Mouse (Mus musculus): ENCODE data around the gene Tamm41. TPM values are rescaled to one million over a fixed set of nuclear protein-coding genes. Genes with fewer than 3 reads are reported as not detected.

Gene Tamm41
- polyA plus RNA-seq, 1 experiment from 2014 or later, result 41.9 TPM

DNA sequence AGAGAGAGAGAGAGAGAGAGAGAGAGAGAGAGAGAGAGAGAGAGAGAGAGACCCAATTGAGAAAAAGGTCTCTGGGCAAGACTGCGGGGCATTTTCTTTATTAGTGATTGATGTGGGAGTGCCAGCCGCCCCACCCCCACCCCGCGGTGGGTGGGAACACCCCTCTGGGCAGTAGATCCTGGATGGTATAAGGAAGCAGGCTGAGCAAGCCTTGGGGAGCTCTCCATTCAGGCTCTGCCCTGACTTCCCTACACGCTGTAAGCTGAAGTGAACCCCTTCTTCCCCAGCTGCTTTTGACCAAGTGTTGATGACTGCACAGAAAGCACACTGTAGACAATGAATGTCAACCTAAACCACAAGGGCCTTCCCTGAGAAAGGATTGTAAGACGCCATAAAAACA, 67.3 kb downstream of the Tamm41 start:
- H3K9ac ChIP-seq, result no peak overlapping the region
- peaks cover 66% of the 10 kb centered on the region for H3K27me3 ChIP-seq
- H3K9me3 ChIP-seq (replicated peaks), result no peaks in the 10 kb centered on the region
- 23% methylated on average over 6 of the region's 6 CpGs for WGBS (ENCODE audit: insufficient replicate concordance)
- no peak overlapping the region for H3K27ac ChIP-seq
- H3K36me3 ChIP-seq, result no peaks in the 10 kb centered on the region
- no peak for ATAC-seq (ENCODE audit: low read depth)
- H3K4me1 ChIP-seq (replicated peaks), result peaks cover 16% of the 10 kb centered on the region
- H3K4me3 ChIP-seq (replicated peaks), result no peak overlapping the region
- H3K4me2 ChIP-seq, result no peak overlapping the region
- no peak for DNase-seq

DNA sequence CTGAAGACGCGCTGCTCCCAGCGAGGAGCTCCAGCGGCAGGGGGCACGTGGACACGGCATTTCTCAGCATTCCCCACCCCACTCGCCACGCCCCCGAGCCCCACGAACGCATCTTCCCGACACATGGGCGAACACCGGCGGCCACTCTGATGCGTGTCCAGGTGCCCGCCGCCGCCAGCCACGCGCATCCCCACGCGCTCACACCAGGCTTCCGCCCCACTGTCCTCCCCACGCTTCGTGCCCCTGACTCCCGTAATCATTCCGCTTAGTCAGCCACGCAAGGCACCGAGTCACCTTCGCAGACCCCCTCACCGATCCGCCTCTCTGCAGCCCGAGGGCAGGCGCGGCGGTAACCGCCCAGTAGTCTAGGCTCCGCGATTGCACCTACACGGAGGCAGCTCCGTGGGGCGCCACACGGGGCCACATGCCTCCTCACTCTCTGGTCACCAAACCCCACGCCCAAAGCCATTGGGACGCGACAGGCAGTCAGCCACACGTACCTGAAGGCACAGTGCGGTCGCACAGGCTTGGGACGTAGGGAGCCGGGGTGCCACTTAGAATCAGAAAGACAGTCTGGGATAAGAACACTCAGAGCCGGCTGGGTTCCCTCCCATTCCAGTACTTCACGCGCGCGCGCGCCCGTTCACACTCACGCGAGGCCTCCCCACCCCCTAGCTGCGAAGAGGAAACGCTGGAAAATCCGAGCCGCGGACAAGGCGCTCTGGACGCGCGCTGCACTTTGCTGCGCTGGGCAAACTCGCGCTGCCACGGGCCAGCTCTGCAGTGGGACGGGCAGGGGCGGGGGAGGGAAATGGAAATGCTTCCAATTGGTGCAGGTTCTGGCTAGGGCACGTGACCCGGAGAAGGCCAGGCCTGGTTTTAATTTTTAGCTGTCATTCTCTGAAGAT, 68.2 kb downstream of the Tamm41 start, which contains the start of gene Vgll4:
Gene Vgll4, minus strand, starts transcription at position 782 of the 908 bp plus-strand sequence.
- H3K9me3 ChIP-seq (replicated peaks), result no peaks in the 10 kb centered on the region
- peaks cover 72% of the 10 kb centered on the region for H3K27me3 ChIP-seq
- peak within 1 kb of the TSS; percentile 62 for H3K4me3 ChIP-seq (replicated peaks)
- H3K36me3 ChIP-seq, result no peaks in the 10 kb centered on the region
- H3K9ac ChIP-seq, result no peak within 1 kb of the TSS
- WGBS (ENCODE audit: insufficient replicate concordance), result under 1% methylated on average over 79 of the region's 79 CpGs
- peak within 1 kb of the TSS; percentile 89 for H3K4me2 ChIP-seq
- peak; percentile 52; the same call in 1 of the 2 replicates for ATAC-seq (ENCODE audit: low read depth)
- H3K4me1 ChIP-seq (replicated peaks), result peaks cover 16% of the 10 kb centered on the region
- no peak within 1 kb of the TSS for H3K27ac ChIP-seq
- no peak for DNase-seq

DNA sequence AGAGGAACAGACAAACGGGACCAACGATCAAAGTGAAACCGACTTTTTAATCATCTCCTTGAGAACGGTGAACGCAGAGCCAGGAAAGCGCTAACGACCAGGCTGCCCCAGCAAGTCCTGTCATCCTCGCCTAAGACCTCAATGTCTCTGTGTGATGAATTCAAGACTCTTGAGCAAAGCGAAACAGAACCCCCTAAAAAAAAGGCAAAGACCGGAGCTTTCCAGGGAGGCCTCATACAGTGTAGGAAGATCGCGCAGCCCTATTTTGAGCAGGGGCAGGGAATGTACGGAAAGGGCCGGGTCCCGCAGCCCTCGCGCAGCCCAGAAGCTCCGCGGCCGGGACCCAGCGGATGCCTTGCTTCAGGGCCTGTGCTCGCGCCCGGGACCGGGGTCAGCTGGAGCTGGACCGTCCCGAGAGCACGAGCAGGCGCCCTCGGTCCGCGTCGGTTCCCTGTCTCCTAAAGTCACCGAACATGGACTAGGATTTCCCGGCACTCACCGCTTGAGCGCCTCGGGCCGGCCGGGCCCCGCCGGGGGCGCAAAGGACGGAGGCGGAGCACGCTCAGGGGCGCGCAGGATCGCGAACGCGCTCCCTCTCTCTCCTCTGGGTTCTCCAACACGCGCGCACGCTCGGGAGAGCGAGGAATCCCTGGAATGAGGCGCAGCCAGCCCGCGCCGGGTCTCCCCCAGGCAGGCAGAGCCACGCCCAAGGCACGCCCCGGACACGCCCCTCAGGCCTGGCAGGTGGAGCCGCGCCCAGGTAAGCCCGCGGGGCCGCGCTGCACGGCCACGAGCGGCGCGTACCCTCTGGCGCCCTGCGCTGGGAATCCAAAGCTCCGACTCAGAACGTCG, 69.1 kb downstream of the Tamm41 start:
- ATAC-seq (ENCODE audit: low read depth), result peak; percentile 45; the same call in 1 of the 2 replicates
- Histone ChIP-seq H3K9me3 (replicated peaks) (no peaks in the 10 kb centered on the region), H3K4me2 (peak overlapping the region; percentile 89), H3K27me3 (peaks cover 75% of the 10 kb centered on the region), H3K9ac (peak overlapping the region; percentile 14; the same call in 1 of the 2 replicates), H3K27ac (no peak overlapping the region), H3K4me3 (replicated peaks) (peak overlapping the region; percentile 62), H3K4me1 (replicated peaks) (peaks cover 16% of the 10 kb centered on the region), H3K36me3 (no peaks in the 10 kb centered on the region)
- no peak for DNase-seq
- under 1% methylated on average over 82 of the region's 82 CpGs for WGBS (ENCODE audit: insufficient replicate concordance)

DNA sequence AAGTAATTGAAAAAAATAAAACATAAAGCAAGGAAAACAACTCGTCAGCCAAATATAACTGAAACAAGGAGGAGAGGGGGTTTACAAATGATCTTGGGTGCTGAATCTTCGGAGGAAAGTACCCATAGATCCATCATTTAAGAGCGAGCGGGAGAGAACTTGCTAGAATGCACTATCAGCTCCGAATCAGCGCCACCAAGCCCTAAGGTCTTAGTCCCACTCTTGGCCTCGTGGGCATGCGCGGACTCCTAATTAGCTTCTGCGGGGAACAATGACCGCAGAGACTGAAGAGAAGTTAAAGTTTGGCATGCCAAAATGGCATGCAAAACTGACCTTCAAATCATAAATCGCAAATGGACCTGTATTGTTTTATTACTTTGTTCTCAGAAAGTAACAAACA, 70.1 kb downstream of the Tamm41 start:
- DNase-seq (no peak), ATAC-seq (ENCODE audit: low read depth) (no peak)
- no peaks in the 10 kb centered on the region for H3K9me3 ChIP-seq (replicated peaks)
- H3K4me1 ChIP-seq (replicated peaks), result peaks cover 16% of the 10 kb centered on the region
- no peaks in the 10 kb centered on the region for H3K36me3 ChIP-seq
- H3K27ac ChIP-seq, result no peak overlapping the region
- peaks cover 78% of the 10 kb centered on the region for H3K27me3 ChIP-seq
- whole genome bisulfite sequencing (ENCODE audit: insufficient replicate concordance), result 46% methylated on average over 12 of the region's 12 CpGs
- peak overlapping the region; percentile 10; the same call in 1 of the 2 replicates for H3K4me2 ChIP-seq
- no peak overlapping the region for H3K9ac ChIP-seq
- H3K4me3 ChIP-seq (replicated peaks), result no peak overlapping the region

DNA sequence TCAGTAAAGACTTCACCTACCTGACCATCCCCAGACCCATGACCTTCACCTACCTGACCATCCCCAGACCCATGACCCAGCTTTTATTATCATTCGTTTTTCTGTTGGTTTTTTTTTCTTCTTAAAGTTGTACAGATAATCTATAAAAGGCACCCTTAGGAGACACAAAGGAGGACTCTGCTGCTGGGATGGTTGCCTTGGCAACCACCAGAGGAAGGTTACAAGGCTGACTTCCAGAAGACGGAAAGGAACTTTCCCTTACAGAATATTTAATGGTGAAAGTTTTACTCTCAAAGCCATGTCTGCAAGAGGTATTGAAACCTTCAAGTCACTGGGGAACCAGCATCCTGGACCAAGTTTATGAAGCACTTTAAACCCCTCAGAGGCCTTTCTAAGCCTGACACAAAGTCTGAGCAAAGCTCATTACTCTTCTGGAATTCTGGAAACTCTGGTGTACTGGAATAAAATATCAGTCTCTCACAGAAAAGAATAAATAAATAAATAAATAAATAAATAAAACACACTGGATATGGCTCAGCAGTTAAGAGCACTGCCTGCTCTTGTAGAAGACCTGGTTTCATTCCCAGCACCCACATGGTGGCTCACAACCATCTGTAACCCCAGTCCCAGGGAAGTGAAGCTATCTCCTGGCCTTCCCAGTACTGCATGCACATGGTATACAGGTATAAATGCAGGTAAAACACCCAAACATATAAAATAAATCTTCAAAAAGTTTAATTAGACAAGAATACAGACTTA, 71.1 kb downstream of the Tamm41 start:
- DNase-seq, result no peak
- 36% methylated on average over 2 of the region's 2 CpGs for WGBS (ENCODE audit: insufficient replicate concordance)
- no peak overlapping the region for H3K4me2 ChIP-seq
- no peak overlapping the region for H3K27ac ChIP-seq
- H3K9ac ChIP-seq, result no peak overlapping the region
- ATAC-seq (ENCODE audit: low read depth), result no peak
- H3K36me3 ChIP-seq, result no peaks in the 10 kb centered on the region
- peaks cover 74% of the 10 kb centered on the region for H3K27me3 ChIP-seq
- H3K4me1 ChIP-seq (replicated peaks), result peaks cover 16% of the 10 kb centered on the region
- no peak overlapping the region for H3K4me3 ChIP-seq (replicated peaks)
- no peaks in the 10 kb centered on the region for H3K9me3 ChIP-seq (replicated peaks)

DNA sequence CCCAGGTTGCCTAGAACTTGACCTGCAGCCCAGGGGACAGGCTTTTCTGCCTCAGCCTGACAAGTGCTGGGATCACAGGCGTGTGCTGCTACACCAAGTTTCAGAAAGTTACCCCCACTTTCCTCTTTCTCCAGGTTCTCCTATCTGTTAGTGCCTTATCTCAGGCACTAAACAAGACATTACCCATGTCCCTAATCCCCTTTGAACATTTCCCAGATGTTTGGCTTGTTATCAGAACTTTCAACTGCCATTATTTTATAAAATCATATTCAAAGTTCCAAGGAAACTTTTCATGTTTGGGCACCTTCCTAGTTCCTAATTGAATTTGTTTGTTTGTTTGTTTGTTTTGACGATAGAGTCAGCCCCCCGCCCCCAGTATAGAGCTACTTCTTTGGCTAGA, 71.9 kb downstream of the Tamm41 start:
- H3K4me1 ChIP-seq (replicated peaks), result peaks cover 16% of the 10 kb centered on the region
- H3K9me3 ChIP-seq (replicated peaks), result no peaks in the 10 kb centered on the region
- DNase-seq, result no peak
- no peaks in the 10 kb centered on the region for H3K36me3 ChIP-seq
- no peak overlapping the region for H3K4me3 ChIP-seq (replicated peaks)
- no peak overlapping the region for H3K9ac ChIP-seq
- H3K4me2 ChIP-seq, result no peak overlapping the region
- peaks cover 69% of the 10 kb centered on the region for H3K27me3 ChIP-seq
- 50% methylated on average over 3 of the region's 3 CpGs for WGBS (ENCODE audit: insufficient replicate concordance)
- ATAC-seq (ENCODE audit: low read depth), result no peak
- no peak overlapping the region for H3K27ac ChIP-seq

DNA sequence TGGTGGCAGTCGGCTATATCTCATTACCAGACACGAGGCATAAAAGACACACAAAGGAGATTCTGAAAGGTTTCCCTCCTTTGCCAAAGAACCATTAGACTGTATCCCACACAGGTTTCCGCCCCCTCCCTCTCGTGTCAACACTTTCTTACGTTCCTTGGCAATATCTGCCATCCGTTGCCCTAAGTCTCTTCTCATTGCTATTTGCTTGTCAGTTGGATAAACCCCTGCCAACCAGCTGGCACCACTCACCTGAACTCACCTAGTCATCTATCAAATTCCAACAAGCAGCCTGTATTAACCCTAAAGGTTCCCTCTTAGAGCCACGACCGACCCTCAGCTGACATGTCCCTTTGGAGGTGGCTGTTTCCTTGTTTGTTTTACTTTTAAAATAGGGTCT, 72.3 kb downstream of the Tamm41 start:
- Histone ChIP-seq H3K9ac (no peak overlapping the region), H3K4me1 (replicated peaks) (peaks cover 16% of the 10 kb centered on the region), H3K27ac (no peak overlapping the region), H3K4me3 (replicated peaks) (no peak overlapping the region), H3K36me3 (no peaks in the 10 kb centered on the region), H3K9me3 (replicated peaks) (no peaks in the 10 kb centered on the region), H3K4me2 (no peak overlapping the region), H3K27me3 (peaks cover 65% of the 10 kb centered on the region)
- ATAC-seq (ENCODE audit: low read depth) (no peak), DNase-seq (no peak)
- 59% methylated on average over 8 of the region's 8 CpGs for WGBS (ENCODE audit: insufficient replicate concordance)

DNA sequence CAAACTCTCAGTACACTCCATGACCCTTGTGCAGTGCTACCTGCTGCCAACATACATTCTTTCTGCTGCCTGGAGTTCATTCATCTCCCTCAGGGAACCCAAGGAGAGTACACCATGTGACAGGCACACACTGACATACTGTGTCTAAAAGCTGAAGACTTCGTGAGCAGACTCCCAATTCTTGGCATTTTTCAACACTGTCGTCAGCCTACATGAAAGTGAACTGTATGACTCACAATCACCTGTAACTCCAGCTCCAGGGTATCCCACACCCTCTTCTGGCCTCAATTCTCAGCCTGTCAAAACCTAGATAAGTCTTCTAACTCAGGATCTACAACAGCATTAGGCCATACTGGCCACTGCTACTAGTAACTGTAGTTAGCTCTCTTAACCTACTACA, 73.4 kb downstream of the Tamm41 start:
- Histone ChIP-seq H3K4me2 (no peak overlapping the region), H3K9ac (no peak overlapping the region), H3K4me3 (replicated peaks) (no peak overlapping the region), H3K27me3 (peaks cover 53% of the 10 kb centered on the region), H3K4me1 (replicated peaks) (peaks cover 9% of the 10 kb centered on the region), H3K36me3 (no peaks in the 10 kb centered on the region), H3K27ac (no peak overlapping the region), H3K9me3 (replicated peaks) (no peaks in the 10 kb centered on the region)
- ATAC-seq (ENCODE audit: low read depth), result no peak
- no peak for DNase-seq
- WGBS (ENCODE audit: insufficient replicate concordance), result 44% methylated on average over 2 of the region's 2 CpGs

DNA sequence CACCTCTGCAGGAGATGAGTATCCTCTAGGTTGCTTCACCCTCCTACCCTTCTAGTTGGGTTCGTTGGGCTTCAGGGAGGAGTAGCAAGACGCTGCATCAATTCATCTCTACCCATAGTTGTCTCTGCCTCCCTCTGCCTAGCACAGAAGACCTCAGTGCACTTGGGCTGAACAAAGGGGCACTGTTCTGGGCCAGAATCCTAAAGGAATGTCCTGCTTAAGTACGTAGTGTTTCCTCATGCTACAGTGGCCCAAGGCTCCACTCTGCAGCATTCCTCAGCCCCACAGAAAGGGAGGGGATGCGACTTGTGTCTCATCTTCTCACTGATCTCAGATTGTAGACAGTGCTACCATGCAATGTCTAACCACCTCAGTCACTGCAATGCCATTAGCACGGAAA, 74.0 kb downstream of the Tamm41 start:
- no peaks in the 10 kb centered on the region for H3K36me3 ChIP-seq
- DNase-seq (no peak), ATAC-seq (ENCODE audit: low read depth) (no peak)
- H3K27ac ChIP-seq, result no peak overlapping the region
- H3K27me3 ChIP-seq, result peaks cover 47% of the 10 kb centered on the region
- H3K4me2 ChIP-seq, result no peak overlapping the region
- no peaks in the 10 kb centered on the region for H3K9me3 ChIP-seq (replicated peaks)
- peaks cover 3% of the 10 kb centered on the region for H3K4me1 ChIP-seq (replicated peaks)
- H3K4me3 ChIP-seq (replicated peaks), result no peak overlapping the region
- H3K9ac ChIP-seq, result no peak overlapping the region
- 60% methylated on average over 5 of the region's 5 CpGs for WGBS (ENCODE audit: insufficient replicate concordance)

DNA sequence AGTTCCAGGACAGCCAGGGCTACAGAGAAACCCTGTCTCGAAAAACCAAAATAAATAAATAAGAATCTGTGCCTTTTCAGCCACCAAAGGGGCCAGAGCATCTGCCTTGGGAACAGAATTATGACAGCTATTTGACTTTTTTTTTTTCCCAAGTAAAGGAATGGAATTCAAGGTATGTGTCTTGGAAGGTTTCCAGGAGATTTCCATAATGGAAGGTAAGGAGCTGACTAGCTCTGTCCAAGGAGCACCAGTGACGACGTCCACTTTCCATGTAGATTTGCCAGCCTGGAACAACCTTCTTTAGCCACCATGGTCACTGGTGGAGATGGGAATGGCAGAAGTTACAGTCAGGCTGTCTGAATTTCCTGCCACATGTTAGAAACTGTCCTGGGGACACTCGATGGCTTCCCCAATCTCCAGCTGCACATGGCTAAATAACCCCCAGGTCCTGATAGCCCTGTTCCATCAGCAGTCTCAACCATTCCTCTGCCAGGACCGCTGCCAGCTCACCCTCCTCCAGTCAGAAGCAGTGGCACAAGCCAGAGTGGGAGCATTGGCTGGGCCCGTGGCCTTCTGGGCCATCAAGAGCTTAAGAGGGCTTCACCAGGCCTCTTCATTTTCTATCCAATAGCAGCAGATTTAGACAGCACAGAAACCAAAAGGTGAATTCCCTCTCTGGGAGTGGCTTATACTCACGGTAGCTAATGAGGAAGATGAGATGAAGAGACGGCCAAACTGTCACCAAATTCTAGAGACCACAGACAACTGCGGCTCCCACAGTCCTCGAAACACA, 76.2 kb downstream of the Tamm41 start:
- Histone ChIP-seq H3K27ac (no peak overlapping the region), H3K9ac (no peak overlapping the region), H3K4me1 (replicated peaks) (no peaks in the 10 kb centered on the region), H3K9me3 (replicated peaks) (no peaks in the 10 kb centered on the region), H3K27me3 (peaks cover 26% of the 10 kb centered on the region), H3K4me3 (replicated peaks) (no peak overlapping the region), H3K36me3 (no peaks in the 10 kb centered on the region), H3K4me2 (no peak overlapping the region)
- DNase-seq (no peak), ATAC-seq (ENCODE audit: low read depth) (no peak)
- 58% methylated on average over 10 of the region's 10 CpGs for WGBS (ENCODE audit: insufficient replicate concordance)

Data from liver, embryonic 13.5 days (tissue).